Mouse (Mus musculus) limb, embryonic 10.5 days (tissue): Measurements from ENCODE around the gene St3gal3. TPM values are rescaled to one million over a fixed set of nuclear protein-coding genes. Genes with fewer than 3 reads are reported as not detected.

Source experiments
- DNase-seq: peaks from one replicate; pipeline ENCODE4 v3.0.0-alpha.2; 2017; ENCODE audit warnings: low spot score
- H3K27ac ChIP-seq: fragments of 300-500 bp; sonication (generic); 2 replicates; pipeline ENCODE4 v1.5.1; 2016; ENCODE audit warnings: mild to moderate bottlenecking
- H3K27me3 ChIP-seq: fragments of 300-500 bp; sonication (generic); 2 replicates; pipeline ENCODE4 v1.6.1; 2016; ENCODE audit warnings: low read depth, mild to moderate bottlenecking; ENCODE audit not compliant: poor library complexity, severe bottlenecking
- H3K36me3 ChIP-seq: fragments of 300-500 bp; sonication (generic); 2 replicates; pipeline ENCODE4 v1.6.1; 2016; ENCODE audit warnings: mild to moderate bottlenecking, moderate library complexity
- H3K4me1 ChIP-seq: fragments of 300-500 bp; sonication (generic); 2 replicates; pipeline ENCODE4 v1.6.1; 2016
- H3K4me3 ChIP-seq: fragments of 300-500 bp; sonication (generic); 2 replicates; pipeline ENCODE4 v1.5.1; 2016; ENCODE audit warnings: mild to moderate bottlenecking, moderate library complexity
- H3K9me3 ChIP-seq: fragments of 300-500 bp; sonication (generic); replicated peaks from 2 replicates; pipeline ENCODE4 v1.6.1; 2016; ENCODE audit warnings: mild to moderate bottlenecking
- WGBS: fragments of 180-500 bp; shearing (Covaris S2); methylation state at CpG from one replicate; pipeline ENCODE4 v1.1.7; 2016; 5-methylcytosine and 5-hydroxymethylcytosine counted together
- polyA plus RNA-seq: library from polyadenylated mRNA; unstranded; fragments of >200 nt; fragmentation: Nextera tagmentation; extraction: Ambion mirVana; gene quantifications from 2 replicates; pipeline ENCODE4 v1.2.1, GENCODE M21; 2016

St3gal3 gene
- polyA plus RNA-seq, 1 experiment from 2014 or later = 7.2 TPM

GRCm38 (mm10) chr4:117980161-117980560 is 154.6 kb downstream of the St3gal3 start:
- H3K9me3 ChIP-seq = no peaks in the 10 kb centered on the region
- no peaks in the 10 kb centered on the region for H3K36me3 ChIP-seq
- 96% methylated on average over 4 of the region's 4 CpGs for WGBS
- no peaks in the 10 kb centered on the region for H3K27me3 ChIP-seq
- no peak for DNase-seq
- H3K4me1 ChIP-seq = peaks cover 10% of the 10 kb centered on the region; the same call in 1 of the 2 replicates
- H3K27ac ChIP-seq = no peak overlapping the region
- no peak overlapping the region for H3K4me3 ChIP-seq

DNA sequence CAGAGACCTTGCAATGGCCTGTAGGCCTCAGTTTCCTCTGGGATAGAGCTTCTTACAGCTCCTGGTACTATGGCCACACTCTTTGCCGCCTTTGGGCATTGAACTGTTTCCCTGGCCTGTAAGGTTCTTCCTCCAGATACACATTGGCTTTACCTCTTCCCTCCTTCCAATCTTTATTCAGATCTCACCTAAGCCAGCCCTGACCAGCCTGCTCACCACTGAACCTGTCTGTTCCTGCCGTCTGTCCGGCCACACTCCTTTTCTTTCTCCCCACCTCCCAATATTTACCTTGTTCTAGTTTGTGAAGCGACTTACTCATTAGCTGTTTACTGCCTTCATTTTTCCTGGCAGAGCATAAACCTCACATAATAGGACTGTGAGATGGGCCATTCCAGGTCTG is 155.5 kb downstream of the St3gal3 start:
- Histone ChIP-seq H3K27me3 (no peaks in the 10 kb centered on the region), H3K27ac (no peak overlapping the region)
- 93% methylated on average over 4 of the region's 4 CpGs for WGBS

DNA sequence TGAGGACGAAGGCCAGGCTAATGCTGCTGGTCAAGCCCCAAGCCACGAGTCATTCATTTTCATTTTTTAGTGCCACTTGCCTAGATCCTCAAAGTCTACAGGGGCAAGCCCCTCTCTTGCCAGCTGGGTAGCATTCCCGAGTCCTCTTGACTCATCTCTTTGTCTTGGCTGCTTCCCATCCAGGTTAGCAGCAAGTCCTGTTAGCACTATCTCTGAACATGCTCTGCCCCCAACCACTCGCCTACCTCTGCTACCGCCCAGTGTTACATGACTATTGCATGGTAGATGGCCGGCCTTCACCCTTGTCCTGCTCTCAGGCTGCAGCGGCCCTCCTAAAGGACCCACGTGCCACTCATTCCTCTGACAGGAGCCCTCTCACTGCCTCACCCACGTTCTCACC is 156.4 kb downstream of the St3gal3 start:
- DNase-seq = no peak
- H3K27me3 ChIP-seq = no peaks in the 10 kb centered on the region
- no peak overlapping the region for H3K27ac ChIP-seq
- no peak overlapping the region for H3K4me3 ChIP-seq
- WGBS = 90% methylated on average over 9 of the region's 9 CpGs
- no peaks in the 10 kb centered on the region for H3K36me3 ChIP-seq
- H3K4me1 ChIP-seq = peaks cover 24% of the 10 kb centered on the region
- H3K9me3 ChIP-seq = no peaks in the 10 kb centered on the region

More for the DNA sequence above, 155.5 kb downstream of the St3gal3 start:
- no peaks in the 10 kb centered on the region for H3K9me3 ChIP-seq
- peaks cover 19% of the 10 kb centered on the region for H3K4me1 ChIP-seq
- no peak for DNase-seq
- H3K4me3 ChIP-seq = no peak overlapping the region
- H3K36me3 ChIP-seq = no peaks in the 10 kb centered on the region

- Histone ChIP-seq H3K27me3 (no peaks in the 10 kb centered on the region), H3K36me3 (no peaks in the 10 kb centered on the region), H3K27ac (0 out of 2 replicates have a peak overlapping the region, but pooled peaks have one; percentile 8), H3K9me3 (no peaks in the 10 kb centered on the region), H3K4me3 (no peak overlapping the region), H3K4me1 (peaks cover 29% of the 10 kb centered on the region)
- no peak for DNase-seq
- 88% methylated on average over 11 of the region's 11 CpGs for WGBS
Observed at GRCm38 (mm10) chr4:117977841-117978240, 156.9 kb downstream of the St3gal3 start.

- 78% methylated on average over 9 of the region's 9 CpGs for WGBS
- Histone ChIP-seq H3K9me3 (no peaks in the 10 kb centered on the region), H3K27me3 (no peaks in the 10 kb centered on the region), H3K4me1 (peaks cover 32% of the 10 kb centered on the region), H3K27ac (0 out of 2 replicates have a peak overlapping the region, but pooled peaks have one; percentile 8), H3K4me3 (no peak overlapping the region), H3K36me3 (no peaks in the 10 kb centered on the region)
- no peak for DNase-seq
Observed at GRCm38 (mm10) chr4:117977371-117977770, 157.3 kb downstream of the St3gal3 start.

DNA sequence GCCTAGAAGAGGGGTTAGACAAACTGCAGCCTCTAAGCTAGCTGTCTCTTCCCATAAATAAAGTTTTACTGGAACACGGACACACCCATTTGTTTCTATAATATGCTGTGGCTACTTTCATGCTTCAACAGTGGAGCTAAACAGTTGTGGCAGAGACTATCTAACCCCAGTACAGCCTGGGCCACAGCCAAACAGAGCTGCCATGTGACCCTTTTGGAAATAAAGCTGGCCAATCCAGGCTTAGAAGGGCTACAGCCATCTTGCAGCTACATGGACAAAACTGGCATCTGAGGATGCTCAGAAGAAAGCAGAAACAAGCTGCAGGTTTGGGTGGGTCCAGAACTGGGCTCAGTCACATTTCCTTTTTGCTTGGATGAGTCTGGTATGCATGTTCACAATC is 158.9 kb downstream of the St3gal3 start:
- H3K4me3 ChIP-seq = no peak overlapping the region
- 92% methylated on average over 1 of the region's 1 CpGs for WGBS
- no peaks in the 10 kb centered on the region for H3K27me3 ChIP-seq
- no peak for DNase-seq
- peaks cover 32% of the 10 kb centered on the region for H3K4me1 ChIP-seq
- H3K27ac ChIP-seq = no peak overlapping the region
- H3K36me3 ChIP-seq = no peaks in the 10 kb centered on the region
- no peaks in the 10 kb centered on the region for H3K9me3 ChIP-seq

DNA sequence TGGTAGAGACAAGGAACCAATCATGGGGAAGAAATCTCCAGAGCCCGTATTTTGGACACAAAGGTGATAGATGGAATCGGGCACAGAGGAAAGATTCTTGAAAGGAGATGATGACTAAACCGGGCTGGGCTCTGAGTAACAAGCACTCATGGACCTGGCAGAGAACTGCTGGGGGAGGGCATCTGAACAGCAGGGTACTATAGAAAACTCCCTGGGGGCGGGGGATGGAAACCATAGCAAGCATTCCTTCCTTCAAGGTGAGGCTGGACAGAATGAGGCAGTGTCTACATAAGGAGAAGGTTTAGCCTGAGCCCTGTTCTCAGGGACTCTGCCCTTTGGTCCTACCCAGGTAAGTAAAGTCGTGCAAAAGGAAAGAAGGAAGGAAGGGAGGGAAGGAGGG is 160.0 kb downstream of the St3gal3 start:
- 79% methylated on average over 5 of the region's 5 CpGs for WGBS

DNA sequence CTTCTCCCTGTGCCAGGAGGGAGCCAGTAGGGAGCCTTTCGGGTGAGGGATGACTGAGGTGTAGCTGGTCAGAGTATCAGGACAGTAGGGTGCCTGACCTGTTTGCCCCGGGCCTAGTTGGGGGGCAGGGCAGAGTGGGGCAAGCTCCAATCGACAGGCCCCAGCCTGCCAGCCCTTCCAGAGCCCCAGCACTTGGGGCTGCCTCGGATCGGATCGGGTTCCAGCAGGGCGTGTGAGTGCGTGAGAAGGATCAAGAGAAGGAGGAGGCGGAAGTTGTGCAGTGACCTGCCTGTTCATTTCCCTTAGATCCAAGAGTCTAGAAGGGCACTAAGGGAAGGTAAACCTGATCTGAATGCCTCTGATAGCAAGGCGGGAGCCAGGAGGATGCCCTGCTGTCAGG is 161.7 kb downstream of the St3gal3 start:
- DNase-seq = no peak
- no peak overlapping the region; the same call in 1 of the 2 replicates for H3K27ac ChIP-seq
- H3K36me3 ChIP-seq = no peaks in the 10 kb centered on the region
- WGBS = 40% methylated on average over 10 of the region's 10 CpGs
- no peaks in the 10 kb centered on the region for H3K27me3 ChIP-seq
- H3K9me3 ChIP-seq = no peaks in the 10 kb centered on the region
- H3K4me1 ChIP-seq = peaks cover 39% of the 10 kb centered on the region
- no peak overlapping the region for H3K4me3 ChIP-seq

More for the DNA sequence above, 160.0 kb downstream of the St3gal3 start:
- no peak overlapping the region for H3K4me3 ChIP-seq
- H3K36me3 ChIP-seq = no peaks in the 10 kb centered on the region
- peaks cover 36% of the 10 kb centered on the region for H3K4me1 ChIP-seq
- no peaks in the 10 kb centered on the region for H3K27me3 ChIP-seq
- no peak for DNase-seq
- H3K27ac ChIP-seq = no peak overlapping the region; the same call in 1 of the 2 replicates
- no peaks in the 10 kb centered on the region for H3K9me3 ChIP-seq

- peak overlapping the region; percentile 38; the same call in 1 of the 2 replicates for H3K27ac ChIP-seq
- H3K9me3 ChIP-seq = no peaks in the 10 kb centered on the region
- no peak overlapping the region for H3K4me3 ChIP-seq
- 72% methylated on average over 14 of the region's 14 CpGs for WGBS
- no peaks in the 10 kb centered on the region for H3K27me3 ChIP-seq
- no peak for DNase-seq
- peaks cover 21% of the 10 kb centered on the region for H3K4me1 ChIP-seq
- peaks cover 32% of the 10 kb centered on the region for H3K36me3 ChIP-seq
Observed at GRCm38 (mm10) chr4:117964346-117965025, 170.2 kb downstream of the St3gal3 start.

DNA sequence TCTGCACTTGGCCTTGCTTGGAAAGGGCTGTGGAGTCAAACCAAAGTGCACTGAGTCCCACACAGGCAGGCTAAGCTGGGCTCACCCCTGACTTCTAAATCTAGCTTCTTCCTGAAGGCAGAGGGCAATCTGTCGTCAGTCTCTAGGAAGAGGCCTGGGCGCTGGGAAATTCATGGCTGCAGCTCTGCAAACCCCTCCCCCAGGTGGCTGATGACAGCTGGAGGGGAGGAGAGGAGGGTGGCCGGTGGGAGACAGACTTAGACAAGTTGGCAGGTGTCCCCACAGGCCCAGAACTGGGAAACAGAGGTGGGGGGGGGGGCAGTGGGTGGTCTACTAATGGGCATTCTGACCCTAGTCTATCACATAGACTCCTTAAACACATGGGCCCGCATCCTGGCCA is 177.2 kb downstream of the St3gal3 start:
- H3K36me3 ChIP-seq = peaks cover 78% of the 10 kb centered on the region
- 42% methylated on average over 4 of the region's 4 CpGs for WGBS
- H3K27ac ChIP-seq = peak overlapping the region; percentile 67; the same call in 1 of the 2 replicates

GRCm38 (mm10) chr4:117947493-117947892 is 187.2 kb downstream of the St3gal3 start:
- Histone ChIP-seq H3K27ac (no peak overlapping the region; the same call in 1 of the 2 replicates), H3K4me3 (no peak overlapping the region), H3K9me3 (no peaks in the 10 kb centered on the region), H3K36me3 (peaks cover 28% of the 10 kb centered on the region), H3K4me1 (peaks cover 14% of the 10 kb centered on the region), H3K27me3 (no peaks in the 10 kb centered on the region)
- no peak for DNase-seq
- 87% methylated on average over 7 of the region's 7 CpGs for WGBS

More for the DNA sequence above, 177.2 kb downstream of the St3gal3 start:
- Histone ChIP-seq H3K27me3 (no peaks in the 10 kb centered on the region), H3K4me1 (peaks cover 20% of the 10 kb centered on the region), H3K9me3 (no peaks in the 10 kb centered on the region), H3K4me3 (no peak overlapping the region)
- DNase-seq = no peak

- H3K4me3 ChIP-seq = no peak overlapping the region
- no peaks in the 10 kb centered on the region for H3K9me3 ChIP-seq
- H3K27ac ChIP-seq = peak overlapping the region; percentile 15; the same call in 1 of the 2 replicates
- H3K36me3 ChIP-seq = peaks cover 21% of the 10 kb centered on the region
- no peak for DNase-seq
- H3K27me3 ChIP-seq = no peaks in the 10 kb centered on the region
- 76% methylated on average over 11 of the region's 11 CpGs for WGBS
- H3K4me1 ChIP-seq = peaks cover 15% of the 10 kb centered on the region
Observed at GRCm38 (mm10) chr4:117946639-117947305, 187.9 kb downstream of the St3gal3 start.

GRCm38 (mm10) chr4:117943317-117943716 is 191.4 kb downstream of the St3gal3 start:
- H3K9me3 ChIP-seq = no peaks in the 10 kb centered on the region
- H3K36me3 ChIP-seq = peaks cover 26% of the 10 kb centered on the region
- H3K4me1 ChIP-seq = peaks cover 15% of the 10 kb centered on the region
- DNase-seq = peak; percentile 43
- H3K27me3 ChIP-seq = no peaks in the 10 kb centered on the region
- WGBS = 3% methylated on average over 5 of the region's 5 CpGs
- H3K27ac ChIP-seq = peak overlapping the region; percentile 73; the same call in 1 of the 2 replicates
- H3K4me3 ChIP-seq = no peak overlapping the region
